Mouse (Mus musculus): ENCODE measurements around the gene Farsa. TPM values are rescaled to one million over a fixed set of nuclear protein-coding genes. Genes with fewer than 3 reads are reported as not detected.

The Farsa gene
- polyA plus RNA-seq, 1 experiment from 2014 or later: 104 TPM

DNA sequence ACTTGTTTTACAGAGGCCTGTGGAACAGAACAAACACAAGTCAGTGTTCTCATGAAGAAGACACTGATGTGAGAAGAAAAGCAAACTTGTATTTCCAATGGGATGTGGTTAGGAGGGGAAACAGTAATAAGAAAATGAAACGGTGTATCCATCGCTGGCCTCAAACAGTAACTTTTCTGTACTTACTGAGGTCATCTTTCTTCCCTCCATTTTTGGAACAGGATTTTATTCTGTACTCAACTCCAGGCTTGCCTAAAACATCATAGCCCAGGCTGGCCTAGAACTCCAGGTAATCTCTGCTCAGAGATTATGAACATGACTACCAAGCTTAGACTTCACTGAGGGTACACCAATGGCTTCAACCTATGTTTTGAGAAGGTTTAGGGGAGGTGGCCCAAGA lies 17.4 kb upstream of the Farsa start:
- H3K36me3 ChIP-seq (ENCODE audit: control insufficient read depth, insufficient read depth, low read length): peaks cover 32% of the 10 kb centered on the region
- H3K27me3 ChIP-seq (ENCODE audit: control insufficient read depth, insufficient read depth, low read length): no peaks in the 10 kb centered on the region
- H3K4me2 ChIP-seq (ENCODE audit: low read depth): peak overlapping the region; percentile 58
- H3K9ac ChIP-seq (ENCODE audit: low read length): no peak overlapping the region; the same call in 1 of the 2 replicates
- H3K9me3 ChIP-seq (ENCODE audit: control insufficient read depth, low read length): no peaks in the 10 kb centered on the region
- DNase-seq (ENCODE audit: low spot score) (no peak), ATAC-seq (ENCODE audit: insufficient read depth, low FRiP score, low TSS enrichment) (no peak)
- 94% methylated on average over 2 of the region's 2 CpGs for WGBS
- peaks cover 9% of the 10 kb centered on the region; the same call in 1 of the 2 replicates for H3K4me1 ChIP-seq (ENCODE audit: control insufficient read depth, insufficient read depth, low read length)
- no peak overlapping the region for H3K27ac ChIP-seq (ENCODE audit: low read depth, low read length)
- H3K4me3 ChIP-seq (ENCODE audit: low read depth, low read length): peak overlapping the region; percentile 92

GRCm38 (mm10) chr8:84839875-84840247 lies 16.9 kb upstream of the Farsa start:
- H3K27me3 ChIP-seq (ENCODE audit: control insufficient read depth, insufficient read depth, low read length): no peaks in the 10 kb centered on the region
- whole genome bisulfite sequencing: 6% methylated on average over 7 of the region's 7 CpGs
- H3K9me3 ChIP-seq (ENCODE audit: control insufficient read depth, low read length): no peaks in the 10 kb centered on the region
- peaks cover 36% of the 10 kb centered on the region for H3K36me3 ChIP-seq (ENCODE audit: control insufficient read depth, insufficient read depth, low read length)
- DNase-seq (ENCODE audit: low spot score) (no peak), ATAC-seq (ENCODE audit: insufficient read depth, low FRiP score, low TSS enrichment) (no peak)
- peak overlapping the region; percentile 58 for H3K4me2 ChIP-seq (ENCODE audit: low read depth)
- H3K9ac ChIP-seq (ENCODE audit: low read length): peak overlapping the region; percentile 90
- peak overlapping the region; percentile 92 for H3K4me3 ChIP-seq (ENCODE audit: low read depth, low read length)
- H3K27ac ChIP-seq (ENCODE audit: low read depth, low read length): peak overlapping the region; percentile 87
- peaks cover 13% of the 10 kb centered on the region; the same call in 1 of the 2 replicates for H3K4me1 ChIP-seq (ENCODE audit: control insufficient read depth, insufficient read depth, low read length)

DNA sequence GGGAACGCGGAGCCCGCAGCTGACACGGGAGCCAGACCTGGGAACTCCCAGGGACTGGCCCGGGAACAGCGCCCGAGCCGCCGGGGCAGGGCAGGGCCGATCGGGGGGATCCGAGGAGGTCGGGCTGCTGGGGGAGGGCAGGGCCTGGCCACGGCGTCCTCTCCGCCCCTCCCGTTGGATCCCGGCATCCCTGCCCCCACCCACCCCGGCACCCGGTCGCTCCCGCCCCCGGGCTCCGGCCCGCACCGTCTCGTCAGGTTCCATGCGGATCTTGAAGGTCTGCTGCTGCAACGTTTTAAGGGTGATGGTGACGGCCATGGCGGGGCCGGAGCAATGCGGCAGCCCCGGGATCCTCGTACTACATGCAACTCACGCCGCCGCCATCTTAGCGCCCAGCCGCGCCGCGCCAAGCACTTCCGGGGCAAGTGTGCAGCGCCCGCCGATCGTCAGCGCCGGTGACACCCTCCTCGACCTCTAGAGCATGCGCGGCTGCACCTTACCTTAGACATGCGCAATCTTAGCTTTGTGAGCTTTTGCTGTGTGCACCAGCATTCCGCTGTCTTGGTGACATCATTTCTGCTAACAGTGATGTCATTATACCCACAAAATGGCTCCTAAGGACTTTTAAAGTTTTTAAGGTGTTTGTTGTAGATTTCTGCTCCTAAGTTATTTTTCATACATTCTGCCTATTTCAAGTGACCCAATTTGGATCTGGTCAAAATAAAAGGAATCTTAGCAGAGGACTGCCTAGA lies 16.4 kb upstream of the Farsa start, which contains the start of gene Rad23a:
Rad23a (minus strand) TSS at position 418 of the 752 bp plus-strand sequence.
- peak; percentile 93 for DNase-seq (ENCODE audit: low spot score)
- ATAC-seq (ENCODE audit: insufficient read depth, low FRiP score, low TSS enrichment): peak; percentile 92
- H3K4me2 ChIP-seq (ENCODE audit: low read depth): peak within 1 kb of the TSS; percentile 58
- peaks cover 34% of the 10 kb centered on the region for H3K36me3 ChIP-seq (ENCODE audit: control insufficient read depth, insufficient read depth, low read length)
- H3K27me3 ChIP-seq (ENCODE audit: control insufficient read depth, insufficient read depth, low read length): no peaks in the 10 kb centered on the region
- peak within 1 kb of the TSS; percentile 87 for H3K27ac ChIP-seq (ENCODE audit: low read depth, low read length)
- peaks cover 19% of the 10 kb centered on the region; the same call in 1 of the 2 replicates for H3K4me1 ChIP-seq (ENCODE audit: control insufficient read depth, insufficient read depth, low read length)
- H3K4me3 ChIP-seq (ENCODE audit: low read depth, low read length): peak within 1 kb of the TSS; percentile 92
- peak within 1 kb of the TSS; percentile 90 for H3K9ac ChIP-seq (ENCODE audit: low read length)
- WGBS: under 1% methylated on average over 46 of the region's 55 CpGs
- H3K9me3 ChIP-seq (ENCODE audit: control insufficient read depth, low read length): no peaks in the 10 kb centered on the region

DNA sequence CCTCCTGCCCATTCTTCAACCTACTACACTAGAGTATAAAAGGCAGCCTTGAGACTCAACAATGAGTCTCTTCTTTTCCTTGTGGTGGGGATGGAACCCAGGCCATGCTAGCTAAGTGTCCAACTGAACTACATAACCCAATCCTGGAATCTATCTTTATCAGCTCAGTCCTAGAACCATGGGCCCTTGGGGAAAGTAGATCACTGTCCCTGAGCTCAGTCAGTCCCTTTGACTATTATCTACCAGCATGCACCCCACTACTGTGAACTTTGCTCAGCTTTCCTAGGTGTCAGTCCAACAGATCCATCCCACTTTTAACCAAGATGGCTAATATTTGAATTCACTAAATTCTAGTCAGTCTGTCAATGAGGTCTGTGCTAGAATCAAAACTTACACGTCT lies 15.3 kb upstream of the Farsa start:
- WGBS: 82% methylated on average over 1 of the region's 1 CpGs
- no peak overlapping the region for H3K9ac ChIP-seq (ENCODE audit: low read length)
- H3K36me3 ChIP-seq (ENCODE audit: control insufficient read depth, insufficient read depth, low read length): peaks cover 34% of the 10 kb centered on the region
- no peak for ATAC-seq (ENCODE audit: insufficient read depth, low FRiP score, low TSS enrichment)
- H3K4me3 ChIP-seq (ENCODE audit: low read depth, low read length): no peak overlapping the region
- no peak overlapping the region for H3K27ac ChIP-seq (ENCODE audit: low read depth, low read length)
- no peak overlapping the region for H3K4me2 ChIP-seq (ENCODE audit: low read depth)
- H3K27me3 ChIP-seq (ENCODE audit: control insufficient read depth, insufficient read depth, low read length): no peaks in the 10 kb centered on the region
- no peaks in the 10 kb centered on the region for H3K9me3 ChIP-seq (ENCODE audit: control insufficient read depth, low read length)
- peaks cover 19% of the 10 kb centered on the region; the same call in 1 of the 2 replicates for H3K4me1 ChIP-seq (ENCODE audit: control insufficient read depth, insufficient read depth, low read length)
- DNase-seq (ENCODE audit: low spot score): no peak

GRCm38 (mm10) chr8:84844397-84845070 lies 12.3 kb upstream of the Farsa start:
- H3K9ac ChIP-seq (ENCODE audit: low read length): no peak overlapping the region
- H3K4me3 ChIP-seq (ENCODE audit: low read depth, low read length): peak overlapping the region; percentile 92
- whole genome bisulfite sequencing: 92% methylated on average over 9 of the region's 9 CpGs
- peak overlapping the region; percentile 85 for H3K4me2 ChIP-seq (ENCODE audit: low read depth)
- DNase-seq (ENCODE audit: low spot score): no peak
- H3K9me3 ChIP-seq (ENCODE audit: control insufficient read depth, low read length): no peaks in the 10 kb centered on the region
- no peak overlapping the region for H3K27ac ChIP-seq (ENCODE audit: low read depth, low read length)
- no peak for ATAC-seq (ENCODE audit: insufficient read depth, low FRiP score, low TSS enrichment)
- H3K27me3 ChIP-seq (ENCODE audit: control insufficient read depth, insufficient read depth, low read length): no peaks in the 10 kb centered on the region
- peaks cover 19% of the 10 kb centered on the region for H3K4me1 ChIP-seq (ENCODE audit: control insufficient read depth, insufficient read depth, low read length)
- H3K36me3 ChIP-seq (ENCODE audit: control insufficient read depth, insufficient read depth, low read length): peaks cover 28% of the 10 kb centered on the region

- Histone ChIP-seq H3K27me3 (ENCODE audit: control insufficient read depth, insufficient read depth, low read length) (no peaks in the 10 kb centered on the region), H3K9ac (ENCODE audit: low read length) (peak overlapping the region; percentile 96), H3K4me1 (ENCODE audit: control insufficient read depth, insufficient read depth, low read length) (peaks cover 19% of the 10 kb centered on the region), H3K9me3 (ENCODE audit: control insufficient read depth, low read length) (no peaks in the 10 kb centered on the region), H3K4me2 (ENCODE audit: low read depth) (peak overlapping the region; percentile 85), H3K27ac (ENCODE audit: low read depth, low read length) (0 out of 2 replicates have a peak overlapping the region, but pooled peaks have one; percentile 29), H3K4me3 (ENCODE audit: low read depth, low read length) (peak overlapping the region; percentile 92), H3K36me3 (ENCODE audit: control insufficient read depth, insufficient read depth, low read length) (peaks cover 28% of the 10 kb centered on the region)
- ATAC-seq (ENCODE audit: insufficient read depth, low FRiP score, low TSS enrichment) (no peak), DNase-seq (ENCODE audit: low spot score) (peak; percentile 48)
- 20% methylated on average over 12 of the region's 12 CpGs for WGBS
Observed at GRCm38 (mm10) chr8:84845355-84846093, 11.3 kb upstream of the Farsa start.

DNA sequence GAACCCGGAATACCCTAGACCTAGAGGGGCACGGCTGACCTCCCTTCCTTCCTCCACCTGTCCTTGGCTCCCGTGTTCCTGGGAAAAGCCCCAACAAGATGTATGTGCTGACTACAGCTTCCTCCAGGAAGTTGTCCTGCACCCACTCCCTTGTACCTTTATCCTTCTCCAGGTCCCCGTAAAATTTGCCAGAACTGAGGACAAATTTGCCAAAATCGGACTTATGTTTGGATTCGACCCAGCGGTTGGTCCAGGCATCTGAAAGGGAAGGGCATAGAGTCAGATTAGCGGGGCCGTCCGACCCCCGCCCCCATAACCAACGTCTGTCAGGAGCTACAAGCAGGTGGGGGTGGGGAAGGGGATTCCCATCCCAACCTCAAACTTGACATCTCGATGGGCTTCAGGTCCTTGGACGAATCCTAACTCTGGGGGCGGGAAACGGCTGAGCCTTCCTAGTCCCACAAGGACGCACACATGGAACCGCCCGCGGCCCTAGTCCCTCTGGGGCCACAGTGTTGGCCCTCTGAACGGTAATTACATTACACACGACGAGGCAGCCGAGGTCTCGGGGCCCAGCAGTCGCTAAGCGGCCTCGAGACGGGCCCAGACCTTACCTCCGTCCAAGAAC lies 10.6 kb upstream of the Farsa start:
- DNase-seq (ENCODE audit: low spot score): no peak
- Histone ChIP-seq H3K36me3 (ENCODE audit: control insufficient read depth, insufficient read depth, low read length) (peaks cover 28% of the 10 kb centered on the region), H3K9ac (ENCODE audit: low read length) (peak overlapping the region; percentile 96), H3K4me3 (ENCODE audit: low read depth, low read length) (peak overlapping the region; percentile 92), H3K4me2 (ENCODE audit: low read depth) (peak overlapping the region; percentile 85), H3K27ac (ENCODE audit: low read depth, low read length) (peak overlapping the region; percentile 61; the same call in 1 of the 2 replicates), H3K4me1 (ENCODE audit: control insufficient read depth, insufficient read depth, low read length) (peaks cover 19% of the 10 kb centered on the region), H3K9me3 (ENCODE audit: control insufficient read depth, low read length) (no peaks in the 10 kb centered on the region), H3K27me3 (ENCODE audit: control insufficient read depth, insufficient read depth, low read length) (no peaks in the 10 kb centered on the region)
- under 1% methylated on average over 30 of the region's 30 CpGs for WGBS
- peak; percentile 8 for ATAC-seq (ENCODE audit: insufficient read depth, low FRiP score, low TSS enrichment)

Data from neural tube, embryonic 11.5 days (tissue).